Mouse (Mus musculus): ENCODE measurements around the gene Cd101. TPM values are rescaled to one million over a fixed set of nuclear protein-coding genes. Genes with fewer than 3 reads are reported as not detected.

The Cd101 gene
- polyA plus RNA-seq, 1 experiment from 2014 or later: not detected

- H3K4me3 ChIP-seq: no peak overlapping the region
- no peaks in the 10 kb centered on the region for H3K9me3 ChIP-seq
- no peak overlapping the region for H3K27ac ChIP-seq
- DNase-seq (ENCODE audit: extremely low spot score, low spot score): no peak
- 96% methylated on average over 2 of the region's 2 CpGs for WGBS
- H3K4me1 ChIP-seq: peaks cover 18% of the 10 kb centered on the region
- peaks cover 34% of the 10 kb centered on the region for H3K36me3 ChIP-seq (replicated peaks)
- H3K27me3 ChIP-seq (ENCODE audit: poor library complexity, severe bottlenecking): no peaks in the 10 kb centered on the region
Observed at GRCm38 (mm10) chr3:101036001-101036400, 6.6 kb upstream of the Cd101 start.

DNA sequence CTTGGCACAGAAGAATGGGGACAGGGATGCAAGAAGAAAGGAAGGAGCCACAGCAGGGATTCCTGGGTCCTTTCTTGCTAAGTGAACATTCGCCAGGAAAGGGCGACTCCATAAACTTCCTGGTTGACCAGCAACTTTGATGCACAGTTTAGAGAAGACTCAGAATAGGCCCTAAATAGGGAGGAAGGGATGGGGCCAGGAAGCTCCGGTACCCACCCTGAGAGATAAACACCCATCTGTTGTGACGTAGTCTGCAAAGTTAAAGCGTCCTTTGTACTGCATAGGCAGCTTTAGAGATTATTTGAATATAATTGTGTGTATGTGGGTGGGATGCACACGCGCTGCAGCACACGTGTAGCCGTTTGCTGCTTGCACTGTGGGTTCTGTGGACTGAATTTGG, 5.2 kb upstream of the Cd101 start:
- no peaks in the 10 kb centered on the region for H3K9me3 ChIP-seq
- H3K36me3 ChIP-seq (replicated peaks): peaks cover 21% of the 10 kb centered on the region
- H3K4me1 ChIP-seq: peaks cover 18% of the 10 kb centered on the region
- WGBS: 92% methylated on average over 9 of the region's 9 CpGs
- H3K4me3 ChIP-seq: no peak overlapping the region
- H3K27me3 ChIP-seq (ENCODE audit: poor library complexity, severe bottlenecking): no peaks in the 10 kb centered on the region
- no peak for DNase-seq (ENCODE audit: extremely low spot score, low spot score)
- H3K27ac ChIP-seq: no peak overlapping the region

GRCm38 (mm10) chr3:101033644-101034043, 4.3 kb upstream of the Cd101 start:
- WGBS: 84% methylated on average over 4 of the region's 4 CpGs
- no peak for DNase-seq (ENCODE audit: extremely low spot score, low spot score)
- H3K4me3 ChIP-seq: no peak overlapping the region

GRCm38 (mm10) chr3:101031456-101032142, 2.2 kb upstream of the Cd101 start:
- WGBS: 66% methylated on average over 7 of the region's 7 CpGs
- H3K27ac ChIP-seq: no peak overlapping the region

More at GRCm38 (mm10) chr3:101033644-101034043, 4.3 kb upstream of the Cd101 start:
- H3K4me1 ChIP-seq: peaks cover 18% of the 10 kb centered on the region
- H3K9me3 ChIP-seq: no peaks in the 10 kb centered on the region
- peaks cover 15% of the 10 kb centered on the region for H3K36me3 ChIP-seq (replicated peaks)
- H3K27ac ChIP-seq: peak overlapping the region; percentile 7; the same call in 1 of the 2 replicates
- H3K27me3 ChIP-seq (ENCODE audit: poor library complexity, severe bottlenecking): no peaks in the 10 kb centered on the region

DNA sequence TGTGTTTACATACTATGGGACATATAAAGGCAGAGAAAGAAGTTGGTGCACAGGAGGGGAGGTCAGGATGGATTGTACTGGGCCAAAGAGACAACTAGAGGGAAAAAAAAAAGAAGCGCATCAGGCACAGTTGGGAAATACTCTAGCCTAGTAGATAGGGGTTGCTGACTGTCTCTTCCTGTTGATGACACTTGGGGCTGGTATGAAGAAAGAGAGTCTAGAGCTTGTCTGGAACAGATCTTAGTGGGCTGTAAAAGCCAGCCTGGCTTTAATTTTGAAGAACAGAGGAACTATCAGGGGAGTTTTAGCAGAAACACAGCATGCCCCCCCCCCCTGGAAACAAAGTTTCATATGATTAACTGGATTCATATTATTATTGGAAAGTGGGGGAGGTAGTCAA, 1.3 kb upstream of the Cd101 start:
- H3K4me1 ChIP-seq: peaks cover 7% of the 10 kb centered on the region

More at GRCm38 (mm10) chr3:101031456-101032142, 2.2 kb upstream of the Cd101 start:
- Histone ChIP-seq H3K4me1 (peaks cover 7% of the 10 kb centered on the region), H3K36me3 (replicated peaks) (no peaks in the 10 kb centered on the region), H3K9me3 (no peaks in the 10 kb centered on the region), H3K4me3 (no peak overlapping the region), H3K27me3 (ENCODE audit: poor library complexity, severe bottlenecking) (no peaks in the 10 kb centered on the region)
- no peak for DNase-seq (ENCODE audit: extremely low spot score, low spot score)

DNA sequence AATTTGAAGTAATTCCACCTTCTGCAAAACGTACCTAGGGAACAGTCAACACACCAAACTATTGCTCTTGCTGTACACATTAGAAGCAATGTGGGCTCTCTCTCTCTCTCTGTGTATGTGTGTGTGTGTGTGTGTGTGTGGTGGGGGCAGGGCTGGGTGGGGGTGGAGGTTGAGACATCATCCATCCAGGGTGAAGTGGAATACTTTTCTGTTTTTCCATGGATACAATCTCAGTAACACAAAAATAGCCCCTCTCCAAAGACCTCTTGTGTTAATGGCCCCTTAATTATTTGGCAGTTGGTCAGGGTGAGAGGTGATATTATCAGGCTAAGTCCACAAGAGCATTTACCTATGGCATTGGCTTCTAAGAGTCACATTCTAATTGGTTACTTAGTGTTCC, 2.6 kb downstream of the Cd101 start:
- Histone ChIP-seq H3K9me3 (no peaks in the 10 kb centered on the region), H3K36me3 (replicated peaks) (no peaks in the 10 kb centered on the region), H3K4me1 (peaks cover 7% of the 10 kb centered on the region), H3K27me3 (ENCODE audit: poor library complexity, severe bottlenecking) (no peaks in the 10 kb centered on the region), H3K27ac (no peak overlapping the region), H3K4me3 (no peak overlapping the region)
- 89% methylated on average over 1 of the region's 1 CpGs for WGBS
- no peak for DNase-seq (ENCODE audit: extremely low spot score, low spot score)

More for the DNA sequence above, 1.3 kb upstream of the Cd101 start:
- H3K36me3 ChIP-seq (replicated peaks): no peaks in the 10 kb centered on the region
- no peak overlapping the region for H3K27ac ChIP-seq
- no peak for DNase-seq (ENCODE audit: extremely low spot score, low spot score)
- no peaks in the 10 kb centered on the region for H3K27me3 ChIP-seq (ENCODE audit: poor library complexity, severe bottlenecking)
- no peaks in the 10 kb centered on the region for H3K9me3 ChIP-seq
- 93% methylated on average over 1 of the region's 1 CpGs for WGBS
- H3K4me3 ChIP-seq: no peak overlapping the region

- H3K9me3 ChIP-seq: no peaks in the 10 kb centered on the region
- no peak overlapping the region for H3K4me3 ChIP-seq
- H3K27me3 ChIP-seq (ENCODE audit: poor library complexity, severe bottlenecking): no peaks in the 10 kb centered on the region
- WGBS: 86% methylated on average over 6 of the region's 6 CpGs
- H3K36me3 ChIP-seq (replicated peaks): no peaks in the 10 kb centered on the region
- no peak overlapping the region for H3K27ac ChIP-seq
- DNase-seq (ENCODE audit: extremely low spot score, low spot score): no peak
- H3K4me1 ChIP-seq: no peaks in the 10 kb centered on the region
Observed at GRCm38 (mm10) chr3:101022967-101023366, 6.4 kb downstream of the Cd101 start.

- DNase-seq (ENCODE audit: extremely low spot score, low spot score): no peak
- Histone ChIP-seq H3K4me3 (no peak overlapping the region), H3K27me3 (ENCODE audit: poor library complexity, severe bottlenecking) (no peaks in the 10 kb centered on the region), H3K27ac (no peak overlapping the region), H3K36me3 (replicated peaks) (no peaks in the 10 kb centered on the region), H3K9me3 (no peaks in the 10 kb centered on the region), H3K4me1 (no peaks in the 10 kb centered on the region)
- whole genome bisulfite sequencing: 83% methylated on average over 8 of the region's 8 CpGs
Observed at GRCm38 (mm10) chr3:101021481-101022051, 7.8 kb downstream of the Cd101 start.

GRCm38 (mm10) chr3:101021073-101021472, 8.3 kb downstream of the Cd101 start:
- 84% methylated on average over 5 of the region's 5 CpGs for WGBS
- no peaks in the 10 kb centered on the region for H3K27me3 ChIP-seq (ENCODE audit: poor library complexity, severe bottlenecking)
- H3K4me1 ChIP-seq: peaks cover 2% of the 10 kb centered on the region; the same call in 1 of the 2 replicates
- no peaks in the 10 kb centered on the region for H3K9me3 ChIP-seq
- H3K27ac ChIP-seq: no peak overlapping the region
- H3K4me3 ChIP-seq: no peak overlapping the region
- no peak for DNase-seq (ENCODE audit: extremely low spot score, low spot score)
- H3K36me3 ChIP-seq (replicated peaks): no peaks in the 10 kb centered on the region

GRCm38 (mm10) chr3:101018494-101018893, 10.9 kb downstream of the Cd101 start:
- Histone ChIP-seq H3K9me3 (no peaks in the 10 kb centered on the region), H3K36me3 (replicated peaks) (no peaks in the 10 kb centered on the region), H3K4me1 (peaks cover 24% of the 10 kb centered on the region), H3K27ac (no peak overlapping the region), H3K27me3 (ENCODE audit: poor library complexity, severe bottlenecking) (no peaks in the 10 kb centered on the region), H3K4me3 (no peak overlapping the region)
- WGBS: 92% methylated on average over 6 of the region's 6 CpGs
- no peak for DNase-seq (ENCODE audit: extremely low spot score, low spot score)

DNA sequence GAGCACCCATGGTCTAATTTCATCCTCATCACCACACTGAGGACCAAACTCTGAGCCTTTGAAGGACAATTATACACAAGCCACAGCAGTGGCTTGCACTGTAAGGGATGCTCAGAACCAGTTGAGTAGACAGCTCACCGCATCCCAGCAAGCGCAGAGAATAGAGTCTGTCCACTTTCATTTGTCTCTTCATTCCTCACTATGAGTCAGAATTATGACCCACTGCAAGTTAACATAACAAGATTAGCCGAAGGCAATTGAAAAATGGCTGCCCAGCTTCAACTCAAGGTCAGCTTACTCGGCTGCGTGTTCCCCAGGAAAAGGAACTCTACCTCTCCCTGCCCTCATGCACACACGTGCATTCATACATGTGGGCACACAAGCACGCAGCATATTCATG, 13.3 kb downstream of the Cd101 start:
- Histone ChIP-seq H3K36me3 (replicated peaks) (no peaks in the 10 kb centered on the region), H3K4me3 (no peak overlapping the region), H3K4me1 (peaks cover 38% of the 10 kb centered on the region), H3K9me3 (no peaks in the 10 kb centered on the region), H3K27ac (no peak overlapping the region), H3K27me3 (ENCODE audit: poor library complexity, severe bottlenecking) (no peaks in the 10 kb centered on the region)
- WGBS: 92% methylated on average over 7 of the region's 7 CpGs
- DNase-seq (ENCODE audit: extremely low spot score, low spot score): no peak

- no peak for DNase-seq (ENCODE audit: extremely low spot score, low spot score)
- Histone ChIP-seq H3K27ac (no peak overlapping the region), H3K27me3 (ENCODE audit: poor library complexity, severe bottlenecking) (no peaks in the 10 kb centered on the region), H3K4me1 (peaks cover 38% of the 10 kb centered on the region), H3K36me3 (replicated peaks) (no peaks in the 10 kb centered on the region), H3K9me3 (no peaks in the 10 kb centered on the region), H3K4me3 (no peak overlapping the region)
- 72% methylated on average over 4 of the region's 4 CpGs for WGBS
Observed at GRCm38 (mm10) chr3:101015254-101015653, 14.1 kb downstream of the Cd101 start.

DNA sequence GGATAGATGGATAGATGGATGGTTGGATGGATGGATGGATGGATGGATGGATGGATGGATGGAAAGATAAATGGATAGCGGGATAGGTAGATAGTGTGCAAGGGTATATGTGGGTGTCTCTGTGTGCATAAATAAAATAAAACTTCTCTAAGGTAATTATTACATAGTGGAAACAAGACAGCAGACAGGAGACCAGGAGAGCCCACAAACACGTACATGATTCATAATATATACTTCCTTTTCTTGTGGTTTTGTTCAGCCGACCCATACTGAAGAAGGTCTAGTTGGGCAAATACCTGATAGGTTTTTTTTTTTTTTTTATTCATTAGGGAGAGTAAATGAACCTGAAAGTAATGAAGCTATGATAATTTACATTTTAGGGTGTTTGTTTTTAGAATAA, 15.8 kb downstream of the Cd101 start:
- no peaks in the 10 kb centered on the region for H3K36me3 ChIP-seq (replicated peaks)
- H3K27me3 ChIP-seq (ENCODE audit: poor library complexity, severe bottlenecking): no peaks in the 10 kb centered on the region
- no peaks in the 10 kb centered on the region for H3K9me3 ChIP-seq
- no peak overlapping the region for H3K27ac ChIP-seq
- no peak overlapping the region for H3K4me3 ChIP-seq
- no peak for DNase-seq (ENCODE audit: extremely low spot score, low spot score)
- H3K4me1 ChIP-seq: peaks cover 38% of the 10 kb centered on the region
- 95% methylated on average over 3 of the region's 3 CpGs for WGBS

All from forebrain, embryonic 10.5 days (tissue).